Mouse (Mus musculus) gastrocnemius, postnatal 36 days (tissue): ENCODE measurements around the gene Iapp. TPM values are rescaled to one million over a fixed set of nuclear protein-coding genes. Genes with fewer than 3 reads are reported as not detected.
"Not testable (repeated sequence)": the region's sequence is repeated elsewhere in the genome, so short reads cannot be mapped to it uniquely, and the experiment has no call there.

Experiments used
- DNase-seq, 2 experiments: peaks; one replicate each; pipeline ENCODE4 v3.0.0; 2022
- intact Hi-C: fragments of 180-260 bp; cut with DNase I; formaldehyde crosslinking; loops from one replicate; pipeline ENCODE4 v1.15.1; 2025
- long read RNA-seq, 2 experiments: library from polyadenylated mRNA; stranded (forward); transcript quantifications; one replicate each; pipeline ENCODE4 v2.0.0; 2021
- total RNA-seq, 2 experiments: library from RNA; stranded (reverse); gene quantifications; 2 replicates each; pipeline ENCODE4 v1.2.3; 2021

Iapp gene
- not detected for total RNA-seq
- long read RNA-seq, experiment 1: 0 reads
- long read RNA-seq, experiment 2: 0 reads

GRCm38 (mm10) chr6:142298098-142298497 lies at the start of gene Iapp:
TSS of gene Iapp (plus strand) at chr6:142298423.
- no peak for DNase-seq
- intact Hi-C loops: no loop called here

GRCm38 (mm10) chr6:142250738-142251307 lies 47.4 kb upstream of the Iapp start:
- intact Hi-C loops, DNase-seq: not testable (repeated sequence)

GRCm38 (mm10) chr6:142275721-142276442 lies 22.3 kb upstream of the Iapp start:
- intact Hi-C loops: no loop called here
- DNase-seq: no peak

GRCm38 (mm10) chr6:142289413-142290118 lies 8.7 kb upstream of the Iapp start:
- intact Hi-C loops: no loop called here
- no peak for DNase-seq

- DNase-seq: no peak
- intact Hi-C loops: no loop called here
These were observed 6.9 kb downstream of the Iapp start for GRCm38 (mm10) chr6:142305076-142305475.

GRCm38 (mm10) chr6:142314285-142314684 lies 16.1 kb downstream of the Iapp start:
- no peak for DNase-seq
- intact Hi-C loops: no loop called here

- no peak for DNase-seq
- intact Hi-C loops: no loop called here
These were observed 18.9 kb downstream of the Iapp start for GRCm38 (mm10) chr6:142317106-142317505.

GRCm38 (mm10) chr6:142322881-142323280 lies 24.7 kb downstream of the Iapp start, which contains the start of gene Slco1a5:
TSS of gene Slco1a5 (minus strand) at chr6:142322981.
- no peak for DNase-seq
- intact Hi-C loops: no loop called here

GRCm38 (mm10) chr6:142326598-142326997 lies 28.4 kb downstream of the Iapp start:
- intact Hi-C loops: no loop called here
- no peak for DNase-seq

GRCm38 (mm10) chr6:142329201-142329600 lies 31.0 kb downstream of the Iapp start:
- no peak for DNase-seq
- intact Hi-C loops: no loop called here

GRCm38 (mm10) chr6:142338961-142339360 lies 40.7 kb downstream of the Iapp start:
- intact Hi-C loops: no loop called here

GRCm38 (mm10) chr6:142339576-142339975 lies 41.4 kb downstream of the Iapp start:
- intact Hi-C loops: no loop called here
- DNase-seq: no peak

More at GRCm38 (mm10) chr6:142338961-142339360, 40.7 kb downstream of the Iapp start:
- DNase-seq: no peak

GRCm38 (mm10) chr6:142343561-142343960 lies 45.3 kb downstream of the Iapp start:
- intact Hi-C loops: no loop called here
- DNase-seq: no peak

GRCm38 (mm10) chr6:142345440-142346038 lies 47.3 kb downstream of the Iapp start, which contains the start of gene Pyroxd1:
TSS of gene Pyroxd1 (plus strand) at chr6:142345654.
- peak; percentile 63 to 75 for DNase-seq
- intact Hi-C loops: loop anchor here (2.0 kb wide), 1 partner anchor 41 kb away; the partner anchor contains the start of genes Golt1b and Recql

GRCm38 (mm10) chr6:142346181-142347110 lies 48.2 kb downstream of the Iapp start:
- no peak for DNase-seq
- intact Hi-C loops: loop anchor here (2.0 kb wide), 1 partner anchor 40 kb away; the partner anchor contains the start of genes Golt1b and Recql

- intact Hi-C loops: loop anchor here (2.0 kb wide), 1 partner anchor 39 kb away; the partner anchor contains the start of genes Golt1b and Recql
- DNase-seq: no peak
These were observed 49.5 kb downstream of the Iapp start for GRCm38 (mm10) chr6:142347431-142348385.

GRCm38 (mm10) chr6:142352099-142352498 lies 53.9 kb downstream of the Iapp start:
- DNase-seq, intact Hi-C loops: not testable (repeated sequence)
